Mouse (Mus musculus): ENCODE results near the gene Tas1r2.

GRCm38 (mm10) chr4:139624116-139624489 is 29.2 kb upstream of the Tas1r2 start:
- TF ChIP-seq CTCF (IDR thresholded peaks at IDR 0.05; ENCODE audit: low read depth, low read length) = no peak
- no peak for TF ChIP-seq POLR2A (IDR thresholded peaks at IDR 0.05; ENCODE audit: extremely low read depth, insufficient read depth, low read length)
